Mouse (Mus musculus) hindbrain, embryonic 13.5 days (tissue): ENCODE results near the gene Xpo4. TPM values are rescaled to one million over a fixed set of nuclear protein-coding genes. Genes with fewer than 3 reads are reported as not detected.
A peak's percentile ranks its signal among the peaks of the same experiment; 100 is the strongest.

ENCODE experiments used
- ATAC-seq: fragments of 200-750 bp; cut with Nextera tagmentation; 2 replicates; pipeline ENCODE4 v1.8.0; 2017; ENCODE audit warnings: moderate TSS enrichment; ENCODE audit not compliant: low FRiP score
- H3K27ac ChIP-seq: fragments of 300-500 bp; sonication (generic); 2 replicates; pipeline ENCODE4 v1.5.1; 2015; ENCODE audit warnings: inconsistent platforms, mild to moderate bottlenecking, moderate library complexity
- H3K27me3 ChIP-seq: fragments of 300-500 bp; sonication (generic); 2 replicates; pipeline ENCODE4 v1.6.1; 2015; ENCODE audit warnings: mild to moderate bottlenecking, inconsistent platforms
- H3K36me3 ChIP-seq: fragments of 300-500 bp; sonication (generic); 2 replicates; pipeline ENCODE4 v1.6.1; 2015; ENCODE audit warnings: mild to moderate bottlenecking, inconsistent platforms
- H3K4me1 ChIP-seq: fragments of 300-500 bp; sonication (generic); replicated peaks from 2 replicates; pipeline ENCODE4 v1.6.1; 2015; ENCODE audit warnings: inconsistent platforms
- H3K4me2 ChIP-seq: fragments of 300-500 bp; sonication (generic); 2 replicates; pipeline ENCODE4 v1.6.1; 2015; ENCODE audit warnings: inconsistent platforms, mild to moderate bottlenecking, moderate library complexity
- H3K4me3 ChIP-seq: fragments of 300-500 bp; sonication (generic); 2 replicates; pipeline ENCODE4 v1.5.1; 2015; ENCODE audit warnings: mild to moderate bottlenecking, inconsistent platforms
- H3K9ac ChIP-seq: fragments of 300-500 bp; sonication (generic); 2 replicates; pipeline ENCODE4 v1.6.1; 2015; ENCODE audit warnings: mild to moderate bottlenecking, inconsistent platforms
- H3K9me3 ChIP-seq: fragments of 300-500 bp; sonication (generic); 2 replicates; pipeline ENCODE4 v1.6.1; 2016; ENCODE audit warnings: inconsistent platforms
- WGBS: fragments of 180-500 bp; shearing (Covaris S2); methylation state at CpG from one replicate; pipeline ENCODE4 v1.1.7; 2015; 5-methylcytosine and 5-hydroxymethylcytosine counted together
- polyA plus RNA-seq: library from polyadenylated mRNA; unstranded; fragments of >200 nt; fragmentation: Nextera tagmentation; extraction: Ambion mirVana; gene quantifications from 2 replicates; pipeline ENCODE4 v1.2.1, GENCODE M21; 2015

The Xpo4 gene
- polyA plus RNA-seq, 1 experiment from 2014 or later, result 14.9 TPM

DNA sequence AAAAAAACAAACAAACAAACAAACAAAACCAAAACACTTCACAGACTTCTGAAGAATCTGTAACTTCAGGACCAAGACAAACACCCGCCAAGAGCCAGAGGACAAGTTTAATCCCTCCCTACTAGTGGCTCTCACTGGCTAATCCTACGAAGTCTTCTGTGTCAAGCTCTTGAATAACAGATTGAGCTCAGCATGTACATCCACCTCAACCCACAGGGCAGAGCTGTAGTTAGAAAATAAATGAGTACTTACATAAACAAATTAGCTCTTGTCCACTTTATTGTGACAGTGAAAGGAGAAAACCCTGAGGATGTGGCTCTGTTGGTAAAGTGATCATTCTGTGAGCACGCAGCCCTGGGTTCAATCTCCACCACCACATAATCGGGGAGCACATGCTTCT is 43.5 kb downstream of the Xpo4 start:
- Histone ChIP-seq H3K27me3 (no peaks in the 10 kb centered on the region), H3K36me3 (peaks cover 13% of the 10 kb centered on the region), H3K4me3 (no peak overlapping the region), H3K27ac (no peak overlapping the region), H3K9me3 (no peaks in the 10 kb centered on the region), H3K4me2 (no peak overlapping the region), H3K4me1 (peaks cover 3% of the 10 kb centered on the region; the same call in 1 of the 2 replicates), H3K9ac (no peak overlapping the region)
- WGBS, result 79% methylated on average over 4 of the region's 4 CpGs
- ATAC-seq, result no peak

DNA sequence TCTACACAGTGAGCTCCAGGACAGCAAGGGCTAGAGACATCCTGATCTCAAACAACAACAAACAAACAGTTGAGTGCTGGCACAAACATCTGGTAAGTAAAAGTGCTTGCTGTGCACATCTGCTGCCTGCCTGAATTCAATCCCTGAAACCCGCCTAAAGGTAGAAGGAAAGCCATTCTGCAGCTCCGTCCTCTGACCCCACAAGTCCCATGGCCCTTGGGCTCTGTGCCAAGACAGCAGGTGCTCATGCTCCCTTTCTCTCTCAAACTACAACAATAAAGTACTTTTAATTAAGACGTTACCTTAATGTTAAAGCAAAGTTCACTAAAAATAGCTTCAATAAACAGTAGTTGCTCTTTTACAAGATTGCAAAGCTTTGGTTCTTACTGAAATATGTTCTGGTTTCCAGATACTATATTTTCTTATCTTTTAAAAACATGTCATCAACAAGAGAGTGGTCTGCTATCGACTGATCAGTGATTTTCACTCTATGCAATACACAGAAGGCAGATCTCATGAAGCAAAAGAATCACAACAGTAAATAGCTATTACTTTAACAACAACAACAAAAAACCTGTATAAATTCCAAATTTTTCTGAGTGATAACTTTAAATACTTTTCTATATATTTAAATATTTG is 44.5 kb downstream of the Xpo4 start:
- peaks cover 3% of the 10 kb centered on the region; the same call in 1 of the 2 replicates for H3K4me1 ChIP-seq
- no peak overlapping the region for H3K9ac ChIP-seq
- H3K27ac ChIP-seq, result no peak overlapping the region
- H3K9me3 ChIP-seq, result no peaks in the 10 kb centered on the region
- no peak overlapping the region for H3K4me3 ChIP-seq
- no peak for ATAC-seq
- H3K36me3 ChIP-seq, result peaks cover 5% of the 10 kb centered on the region
- no peaks in the 10 kb centered on the region for H3K27me3 ChIP-seq
- whole genome bisulfite sequencing, result 56% methylated on average over 4 of the region's 4 CpGs
- H3K4me2 ChIP-seq, result no peak overlapping the region

DNA sequence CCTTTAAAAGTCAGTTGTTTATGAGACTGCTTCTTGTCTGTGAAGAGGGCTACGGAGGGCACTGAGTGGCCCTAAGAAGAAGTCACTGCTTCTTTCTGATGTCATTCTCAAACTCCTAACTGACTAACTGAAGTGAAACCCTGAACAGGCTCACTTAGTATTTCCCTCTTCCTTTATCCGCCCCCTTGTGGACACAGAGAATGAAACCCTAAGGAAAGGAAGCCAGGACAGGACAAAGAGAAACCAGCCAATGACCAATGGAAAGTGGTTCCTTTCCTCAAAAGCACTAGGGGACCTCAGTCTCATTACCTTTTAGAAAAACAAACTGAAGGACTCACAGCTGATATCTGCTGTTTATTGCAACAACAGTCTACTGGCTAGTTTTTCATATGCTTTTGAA is 45.7 kb downstream of the Xpo4 start:
- H3K4me3 ChIP-seq, result no peak overlapping the region
- no peaks in the 10 kb centered on the region for H3K27me3 ChIP-seq
- no peaks in the 10 kb centered on the region; the same call in 1 of the 2 replicates for H3K36me3 ChIP-seq
- H3K27ac ChIP-seq, result no peak overlapping the region
- no peak overlapping the region for H3K4me2 ChIP-seq
- 47% methylated on average over 2 of the region's 2 CpGs for WGBS
- H3K9ac ChIP-seq, result no peak overlapping the region
- H3K4me1 ChIP-seq, result peaks cover 3% of the 10 kb centered on the region; the same call in 1 of the 2 replicates
- no peak for ATAC-seq
- no peaks in the 10 kb centered on the region for H3K9me3 ChIP-seq

DNA sequence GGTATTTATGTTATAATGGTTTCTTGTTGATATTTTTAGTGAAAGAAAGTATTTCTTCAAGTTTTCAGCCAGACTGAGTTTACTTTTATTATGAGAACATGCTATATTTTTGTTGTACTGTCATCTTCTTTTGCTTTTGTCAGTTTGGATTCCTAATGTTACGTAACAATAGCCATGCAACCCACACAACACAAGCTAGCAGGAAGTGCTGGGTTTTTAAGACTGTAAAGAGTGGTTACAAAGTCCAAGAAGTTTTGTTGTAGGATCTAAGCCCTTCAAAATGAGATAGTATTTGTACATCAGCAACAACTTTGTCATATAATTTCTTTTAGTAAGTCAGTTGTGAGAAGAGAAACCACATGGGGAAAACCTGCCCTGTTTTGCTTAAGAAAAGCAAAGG is 47.6 kb downstream of the Xpo4 start:
- H3K27ac ChIP-seq, result no peak overlapping the region
- no peaks in the 10 kb centered on the region for H3K9me3 ChIP-seq
- H3K9ac ChIP-seq, result no peak overlapping the region
- no peaks in the 10 kb centered on the region for H3K36me3 ChIP-seq
- no peak overlapping the region for H3K4me2 ChIP-seq
- peaks cover 3% of the 10 kb centered on the region; the same call in 1 of the 2 replicates for H3K4me1 ChIP-seq
- H3K4me3 ChIP-seq, result no peak overlapping the region
- ATAC-seq, result no peak
- 98% methylated on average over 1 of the region's 1 CpGs for WGBS
- no peaks in the 10 kb centered on the region for H3K27me3 ChIP-seq

DNA sequence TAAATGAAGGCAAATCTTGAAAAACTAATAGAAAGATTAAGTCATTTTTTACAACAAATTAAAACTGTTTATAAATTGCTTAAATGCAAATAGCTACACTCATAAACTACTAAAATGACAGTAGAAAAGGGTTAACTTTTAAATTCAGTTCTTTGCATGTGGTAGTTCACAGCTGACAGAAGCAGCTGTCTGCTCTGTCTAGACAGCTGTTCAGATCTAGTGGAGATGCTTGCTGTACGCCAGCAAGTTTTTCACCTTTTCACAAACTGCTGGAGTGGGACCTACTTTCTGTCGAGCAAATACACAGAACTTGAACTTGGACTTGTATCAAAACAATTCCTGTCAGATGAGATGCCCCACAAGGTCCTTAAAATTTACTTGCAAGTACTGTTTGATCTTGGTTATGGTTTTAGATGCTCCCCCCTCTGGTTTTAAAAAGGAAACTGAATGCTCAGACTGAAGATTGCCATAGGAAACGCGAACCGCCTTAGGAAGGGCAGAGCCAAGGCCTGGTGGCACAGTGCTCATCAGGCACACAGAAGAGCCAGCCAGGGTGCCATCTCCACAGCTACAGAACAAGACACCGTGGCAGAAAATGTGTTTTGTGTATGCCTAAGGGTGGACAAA is 48.8 kb downstream of the Xpo4 start:
- H3K4me3 ChIP-seq, result no peak overlapping the region
- no peaks in the 10 kb centered on the region for H3K36me3 ChIP-seq
- H3K27me3 ChIP-seq, result no peaks in the 10 kb centered on the region
- WGBS, result 82% methylated on average over 6 of the region's 6 CpGs
- H3K4me1 ChIP-seq, result peaks cover 4% of the 10 kb centered on the region; the same call in 1 of the 2 replicates
- H3K4me2 ChIP-seq, result no peak overlapping the region
- no peaks in the 10 kb centered on the region for H3K9me3 ChIP-seq
- H3K9ac ChIP-seq, result no peak overlapping the region
- ATAC-seq, result no peak
- H3K27ac ChIP-seq, result no peak overlapping the region

DNA sequence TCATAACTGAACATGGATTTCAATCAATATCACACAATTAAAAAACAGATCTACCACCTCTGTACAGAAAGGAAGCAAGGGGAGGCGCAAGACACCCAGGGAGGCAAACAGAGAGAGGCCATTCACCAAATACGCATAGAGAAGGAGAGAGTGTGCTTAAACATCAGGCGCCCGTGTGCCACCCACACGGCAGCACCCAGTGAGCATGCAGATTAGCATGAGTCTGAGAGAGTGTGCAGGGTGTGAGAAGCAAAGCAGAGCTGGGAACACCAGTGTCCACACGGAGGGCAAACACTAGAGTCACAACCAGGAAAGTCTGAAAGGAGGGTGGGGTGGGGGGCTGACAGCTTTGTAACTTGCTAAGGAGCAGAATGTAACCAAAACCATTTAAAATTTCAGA is 49.4 kb downstream of the Xpo4 start:
- Histone ChIP-seq H3K27me3 (no peaks in the 10 kb centered on the region), H3K36me3 (no peaks in the 10 kb centered on the region), H3K4me1 (peaks cover 9% of the 10 kb centered on the region; the same call in 1 of the 2 replicates), H3K4me2 (no peak overlapping the region), H3K4me3 (no peak overlapping the region), H3K27ac (no peak overlapping the region), H3K9ac (no peak overlapping the region), H3K9me3 (no peaks in the 10 kb centered on the region)
- WGBS, result 82% methylated on average over 6 of the region's 6 CpGs
- no peak for ATAC-seq

DNA sequence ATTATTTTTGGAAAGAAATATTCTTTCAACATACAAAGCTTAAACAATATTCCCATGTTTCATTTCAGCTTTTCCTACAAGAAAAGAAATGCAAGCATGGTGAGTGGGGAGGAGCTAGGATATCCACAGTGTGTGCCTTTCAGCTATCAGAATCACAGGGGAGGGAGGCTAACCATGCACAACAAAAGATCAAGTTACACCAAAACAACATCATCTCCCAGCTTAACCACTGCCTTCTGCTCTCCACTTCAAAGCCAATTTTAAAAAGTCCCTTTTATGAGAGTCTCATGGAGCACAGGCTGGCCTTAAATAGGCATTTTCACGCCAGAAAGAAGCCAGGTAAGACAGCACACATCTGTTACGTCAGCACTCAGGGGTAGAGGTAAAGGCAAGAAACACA is 54.2 kb downstream of the Xpo4 start:
- Histone ChIP-seq H3K9me3 (no peaks in the 10 kb centered on the region), H3K36me3 (no peaks in the 10 kb centered on the region), H3K4me2 (no peak overlapping the region), H3K27me3 (no peaks in the 10 kb centered on the region), H3K9ac (no peak overlapping the region), H3K4me1 (peaks cover 17% of the 10 kb centered on the region), H3K4me3 (no peak overlapping the region), H3K27ac (peak overlapping the region; percentile 6; the same call in 1 of the 2 replicates)
- no peak for ATAC-seq
- WGBS, result 59% methylated on average over 2 of the region's 2 CpGs

DNA sequence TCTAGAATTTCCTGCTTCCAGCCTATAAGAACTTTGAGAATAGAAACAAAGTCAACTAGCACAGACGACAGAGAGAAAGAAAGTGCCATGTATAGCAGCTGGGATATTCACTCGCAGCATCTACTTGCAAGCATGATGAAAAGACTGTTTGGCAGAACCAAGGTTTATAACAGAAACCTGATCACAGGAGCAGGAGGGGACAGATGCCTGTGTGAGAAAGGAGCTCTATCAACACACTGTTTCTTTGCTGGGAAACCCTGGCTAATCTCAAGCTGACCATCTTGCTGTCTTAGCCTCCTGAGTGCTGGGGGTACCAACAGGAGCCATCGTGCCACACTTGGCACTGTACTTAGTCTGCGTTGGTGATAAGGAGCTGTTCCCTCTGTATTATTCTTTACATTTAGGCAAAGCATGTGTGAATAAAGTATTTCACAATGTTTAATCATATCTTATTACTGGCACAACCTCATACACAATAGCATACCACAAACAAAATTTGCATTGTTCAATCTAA is 55.4 kb downstream of the Xpo4 start:
- no peak overlapping the region for H3K9ac ChIP-seq
- no peak overlapping the region for H3K4me2 ChIP-seq
- no peak overlapping the region for H3K4me3 ChIP-seq
- WGBS, result 87% methylated on average over 4 of the region's 4 CpGs
- H3K36me3 ChIP-seq, result no peaks in the 10 kb centered on the region
- H3K9me3 ChIP-seq, result no peaks in the 10 kb centered on the region
- H3K4me1 ChIP-seq, result peaks cover 17% of the 10 kb centered on the region
- H3K27ac ChIP-seq, result no peak overlapping the region
- no peaks in the 10 kb centered on the region for H3K27me3 ChIP-seq
- ATAC-seq, result no peak

DNA sequence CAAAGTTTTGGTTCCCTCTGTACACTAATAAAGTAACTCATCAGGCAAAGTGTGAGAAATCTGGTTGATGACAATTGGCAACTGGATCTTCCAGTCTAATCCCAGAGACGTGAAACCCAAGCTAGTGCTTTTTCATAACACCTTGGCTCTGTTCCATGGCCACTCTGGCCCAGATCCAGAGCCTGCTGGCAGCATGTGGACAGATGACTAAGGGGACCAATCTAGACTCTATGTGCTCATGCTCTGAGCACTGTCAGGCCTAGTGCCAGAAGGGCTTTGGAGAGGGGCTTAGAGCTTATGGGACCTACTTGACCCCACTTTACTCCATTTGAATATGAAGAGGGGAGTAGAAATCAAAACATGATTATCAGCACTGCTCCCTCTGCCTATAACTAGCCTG is 57.7 kb downstream of the Xpo4 start:
- Histone ChIP-seq H3K27ac (no peak overlapping the region), H3K36me3 (peaks cover 13% of the 10 kb centered on the region), H3K9me3 (no peaks in the 10 kb centered on the region), H3K4me3 (no peak overlapping the region), H3K4me1 (peaks cover 17% of the 10 kb centered on the region), H3K4me2 (no peak overlapping the region), H3K9ac (no peak overlapping the region), H3K27me3 (no peaks in the 10 kb centered on the region)
- peak; percentile 84 for ATAC-seq
- WGBS, result 27% methylated on average over 1 of the region's 1 CpGs

DNA sequence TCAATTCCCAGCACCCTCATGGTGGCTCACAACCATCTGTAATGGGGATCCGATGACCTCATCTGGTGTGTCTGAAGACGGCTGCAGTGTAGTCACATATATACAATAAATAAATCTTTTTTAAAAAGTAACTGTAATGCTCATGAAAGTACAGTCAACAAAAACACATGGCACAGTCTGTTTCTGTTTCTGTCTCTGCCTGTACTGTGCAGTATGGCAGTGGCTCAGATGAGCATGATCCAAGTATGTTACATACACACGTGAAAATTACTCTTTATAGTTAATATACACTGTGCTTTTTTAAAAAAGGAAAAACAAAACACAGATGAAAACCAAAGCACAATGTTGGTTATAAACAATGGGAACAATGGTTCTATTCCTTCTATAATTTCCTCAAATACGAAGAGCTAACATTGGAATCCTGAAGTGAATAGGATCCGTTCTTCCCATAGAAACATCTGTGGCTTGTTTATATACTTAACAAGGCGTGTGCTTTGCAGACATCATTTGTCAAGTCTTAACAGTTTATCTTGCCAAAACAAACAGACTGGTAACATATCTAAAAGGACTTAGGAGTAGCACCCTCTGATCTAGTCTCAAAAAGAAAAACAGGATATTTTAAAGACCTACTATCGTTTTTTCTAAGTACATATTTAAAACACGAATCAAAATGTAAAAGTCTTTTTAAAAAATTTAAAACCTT is 58.4 kb downstream of the Xpo4 start:
- Histone ChIP-seq H3K4me2 (no peak overlapping the region), H3K4me3 (no peak overlapping the region), H3K27me3 (no peaks in the 10 kb centered on the region), H3K4me1 (peaks cover 17% of the 10 kb centered on the region), H3K9me3 (no peaks in the 10 kb centered on the region), H3K27ac (no peak overlapping the region), H3K9ac (no peak overlapping the region), H3K36me3 (peaks cover 19% of the 10 kb centered on the region)
- ATAC-seq, result no peak
- WGBS, result 82% methylated on average over 8 of the region's 8 CpGs

DNA sequence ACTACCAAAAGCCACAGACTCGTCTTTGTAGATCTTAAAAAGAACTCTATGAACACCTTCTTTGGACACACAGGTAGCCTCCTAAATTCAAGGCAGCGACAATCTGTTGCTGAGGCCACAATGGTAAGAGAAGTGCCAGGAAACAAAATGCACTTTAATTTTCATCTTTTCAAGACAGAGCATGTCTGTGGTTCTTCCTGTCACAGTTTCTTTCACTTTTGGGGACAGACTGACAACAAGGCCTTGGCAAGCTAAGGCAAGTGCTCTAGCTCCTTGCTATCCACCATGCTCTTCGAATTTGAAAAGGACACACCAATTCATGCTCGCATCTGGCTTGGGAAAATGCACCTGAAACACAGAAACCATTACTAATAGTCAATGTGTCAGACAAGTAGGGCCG is 72.0 kb downstream of the Xpo4 start:
- 96% methylated on average over 5 of the region's 5 CpGs for WGBS
- Histone ChIP-seq H3K27me3 (no peaks in the 10 kb centered on the region), H3K36me3 (peaks cover 72% of the 10 kb centered on the region), H3K4me2 (no peak overlapping the region), H3K9me3 (no peaks in the 10 kb centered on the region), H3K4me1 (no peaks in the 10 kb centered on the region), H3K27ac (no peak overlapping the region), H3K9ac (no peak overlapping the region), H3K4me3 (no peak overlapping the region)
- ATAC-seq, result no peak

DNA sequence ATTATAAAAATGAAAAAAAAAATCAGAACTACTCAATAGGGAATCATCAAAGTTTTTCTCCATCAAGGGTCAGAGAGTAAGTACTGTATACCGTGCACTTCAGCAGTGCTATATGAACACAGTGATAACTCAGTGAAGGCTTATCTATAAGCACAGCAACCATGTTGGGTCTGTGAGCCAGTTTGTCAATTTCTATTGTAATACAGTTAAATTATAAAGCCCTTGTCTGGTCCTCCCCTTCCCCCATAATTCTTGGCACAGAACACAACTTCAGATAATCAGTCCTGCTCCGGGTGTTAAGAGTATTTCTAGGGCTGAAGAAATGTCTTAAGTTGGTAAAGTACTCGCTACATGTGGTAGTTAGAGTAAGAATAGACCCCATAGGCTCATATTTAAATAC is 73.4 kb downstream of the Xpo4 start:
- Histone ChIP-seq H3K4me1 (no peaks in the 10 kb centered on the region), H3K36me3 (peaks cover 75% of the 10 kb centered on the region), H3K27me3 (no peaks in the 10 kb centered on the region), H3K27ac (no peak overlapping the region), H3K4me3 (no peak overlapping the region), H3K9me3 (no peaks in the 10 kb centered on the region), H3K9ac (no peak overlapping the region), H3K4me2 (no peak overlapping the region)
- no peak for ATAC-seq
- WGBS, result 97% methylated on average over 3 of the region's 3 CpGs
